Mouse (Mus musculus): ENCODE results near the gene Sh3bp4. TPM values are rescaled to one million over a fixed set of nuclear protein-coding genes. Genes with fewer than 3 reads are reported as not detected.
A peak's percentile ranks its signal among the peaks of the same experiment; 100 is the strongest.

The Sh3bp4 gene
- polyA plus RNA-seq, 1 experiment, result 16.3 TPM

DNA sequence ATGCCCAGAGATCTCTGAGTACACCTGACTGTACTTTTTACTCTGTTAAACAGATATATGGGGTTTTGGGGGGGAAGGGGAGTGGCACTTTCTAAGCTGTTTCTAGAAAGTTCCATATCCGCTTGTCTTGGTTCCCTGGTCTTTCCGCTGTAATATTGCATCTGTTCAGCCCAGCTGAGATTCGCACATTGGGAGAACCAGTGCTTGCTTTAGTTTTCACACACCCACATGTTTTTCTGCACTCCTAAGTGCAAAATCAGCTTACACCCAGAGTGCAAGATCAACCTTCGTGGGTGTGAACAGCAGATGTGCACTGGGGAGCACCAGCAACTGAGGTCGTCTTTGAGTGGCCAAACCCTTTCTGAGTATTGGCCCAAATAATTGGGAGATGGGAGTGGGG, 94.1 kb downstream of the Sh3bp4 start:
- WGBS, result 77% methylated on average over 5 of the region's 5 CpGs
- no peak for DNase-seq (ENCODE audit: low read depth, low spot score)

DNA sequence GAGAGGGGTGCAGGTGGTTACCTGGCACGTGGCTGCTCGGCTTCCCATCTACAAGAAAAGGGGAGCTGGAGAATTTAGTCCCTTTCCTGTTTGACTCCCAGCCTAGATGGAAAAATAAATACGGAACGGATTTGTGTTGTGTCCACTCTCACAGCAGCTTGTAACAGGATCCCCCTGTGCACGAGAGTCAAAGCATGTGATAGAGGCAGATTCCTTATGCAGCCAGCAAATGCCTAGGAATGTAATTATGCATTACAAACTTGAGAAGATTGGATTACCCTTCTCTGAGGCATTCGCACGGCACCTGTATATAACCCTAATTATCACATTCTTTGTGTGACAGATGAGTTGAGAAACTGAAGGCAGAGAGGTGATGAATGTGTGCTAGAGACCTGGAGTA, 94.5 kb downstream of the Sh3bp4 start:
- no peak for DNase-seq (ENCODE audit: low read depth, low spot score)
- 47% methylated on average over 7 of the region's 7 CpGs for WGBS

DNA sequence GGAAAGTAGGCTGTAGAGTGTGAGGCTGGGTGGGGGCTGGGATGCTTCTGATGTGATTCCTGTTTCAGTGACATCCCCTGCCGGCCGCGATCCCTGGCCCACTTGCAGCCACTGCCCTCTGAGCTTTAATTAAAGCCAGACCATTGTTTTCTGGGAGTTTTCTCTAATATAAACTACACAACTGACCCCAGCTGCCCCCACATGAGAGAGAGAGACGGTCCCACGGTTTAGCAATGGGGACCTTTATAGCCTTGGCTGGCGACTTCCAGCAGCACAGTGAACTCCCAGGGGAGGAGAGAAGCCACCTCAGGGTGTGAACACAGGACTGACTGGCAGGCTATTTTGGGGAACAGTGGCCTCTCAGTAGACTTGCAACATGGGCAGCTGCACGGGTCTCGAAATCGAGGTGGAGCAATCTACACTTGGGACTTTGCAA, 96.6 kb downstream of the Sh3bp4 start:
- no peak for DNase-seq (ENCODE audit: low read depth, low spot score)
- 69% methylated on average over 9 of the region's 9 CpGs for WGBS

DNA sequence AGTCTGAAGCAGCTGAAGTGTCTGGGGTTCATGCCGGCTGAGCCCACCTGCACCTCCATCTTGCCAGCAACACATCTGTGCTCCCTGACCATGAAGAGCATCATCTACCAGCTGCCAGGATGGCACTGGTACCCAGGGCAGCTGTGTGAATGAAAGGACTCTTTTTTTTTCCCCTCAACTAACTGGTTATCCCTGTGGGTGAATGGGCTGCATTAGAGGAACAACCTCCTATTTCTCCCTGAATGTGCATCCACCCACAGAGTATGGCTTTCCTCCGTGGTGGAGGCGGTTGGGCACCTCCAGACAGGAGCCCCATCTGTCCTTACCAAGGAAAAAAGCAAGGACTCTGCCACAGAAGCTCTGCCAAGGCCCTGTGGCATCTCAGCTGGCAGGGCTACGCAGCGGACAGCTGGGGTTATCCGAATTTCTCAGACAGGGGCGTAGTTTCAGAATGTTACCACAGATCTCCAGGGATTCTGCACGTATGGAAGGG, 101.1 kb downstream of the Sh3bp4 start:
- WGBS, result 90% methylated on average over 8 of the region's 8 CpGs
- no peak for DNase-seq (ENCODE audit: low read depth, low spot score)

DNA sequence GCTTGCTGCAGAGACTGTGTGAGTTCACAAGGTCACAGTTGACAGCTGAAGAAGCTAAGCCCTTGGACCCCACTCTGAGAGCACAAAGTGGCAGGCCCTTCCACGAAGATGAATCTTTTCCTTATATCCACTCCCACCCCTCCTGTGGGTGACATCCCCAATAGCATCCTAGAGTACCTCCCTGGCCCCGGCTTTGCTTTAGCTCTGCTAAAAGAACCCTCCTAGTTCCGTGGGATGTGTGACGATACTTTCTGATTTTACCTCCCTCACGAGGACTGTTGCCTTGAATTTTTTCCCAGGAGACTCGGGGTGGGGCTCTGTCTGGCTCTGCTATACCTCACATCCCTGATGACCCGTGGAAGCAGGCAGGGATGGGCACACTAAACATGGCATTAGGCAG, 104.4 kb downstream of the Sh3bp4 start:
- no peak for DNase-seq (ENCODE audit: low read depth, low spot score)
- WGBS, result 60% methylated on average over 7 of the region's 7 CpGs

DNA sequence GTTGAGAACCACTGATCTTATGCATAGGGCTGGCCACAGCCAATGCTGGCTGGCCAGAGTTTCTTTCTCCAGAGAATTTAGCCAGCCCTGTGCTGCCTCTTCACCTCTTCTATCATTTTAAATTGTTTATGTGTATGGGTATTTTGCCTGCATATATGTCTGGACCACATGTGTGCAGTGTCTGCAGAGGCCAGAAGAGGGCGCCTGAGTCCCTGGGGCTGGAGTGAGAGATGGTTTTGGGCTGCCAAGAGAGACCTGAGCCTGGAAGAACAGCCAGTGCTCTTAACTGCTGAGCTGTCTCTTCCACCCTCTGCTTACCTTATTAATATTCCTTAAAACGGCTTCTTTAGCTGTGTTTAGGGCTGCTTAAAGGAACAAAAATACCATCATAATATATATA, 105.1 kb downstream of the Sh3bp4 start:
- DNase-seq (ENCODE audit: low read depth, low spot score), result no peak
- whole genome bisulfite sequencing, result 57% methylated on average over 2 of the region's 2 CpGs

DNA sequence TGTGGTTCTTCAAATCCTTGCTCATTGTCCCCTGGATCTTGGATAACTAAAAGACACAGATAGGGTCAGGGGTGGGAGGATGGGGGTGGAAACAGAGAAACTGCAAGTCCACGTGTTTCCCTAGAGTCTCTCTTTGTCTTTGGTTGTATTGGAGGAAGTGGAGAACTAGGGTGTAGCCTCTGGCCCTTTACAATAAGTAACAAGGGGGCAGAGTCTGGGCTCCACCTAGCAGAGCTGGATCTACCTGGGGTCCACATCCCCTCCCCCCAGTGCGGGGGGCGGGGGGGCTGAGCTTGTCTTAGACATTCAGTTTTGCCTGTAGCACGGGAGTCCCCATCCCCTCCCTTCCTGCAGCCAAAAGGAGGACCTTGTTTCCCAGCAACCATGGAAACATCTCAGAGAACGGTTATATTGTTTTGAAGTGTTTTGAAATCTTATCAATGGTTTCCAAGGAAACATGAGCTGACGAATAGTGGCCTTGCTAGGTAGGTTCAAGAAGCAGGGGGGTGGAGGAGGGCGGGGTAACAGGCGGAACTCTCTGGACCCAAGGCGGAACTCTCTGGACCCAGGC, 113.1 kb downstream of the Sh3bp4 start:
- 4% methylated on average over 9 of the region's 9 CpGs for WGBS
- peak; percentile 85 for DNase-seq (ENCODE audit: low read depth, low spot score)

DNA sequence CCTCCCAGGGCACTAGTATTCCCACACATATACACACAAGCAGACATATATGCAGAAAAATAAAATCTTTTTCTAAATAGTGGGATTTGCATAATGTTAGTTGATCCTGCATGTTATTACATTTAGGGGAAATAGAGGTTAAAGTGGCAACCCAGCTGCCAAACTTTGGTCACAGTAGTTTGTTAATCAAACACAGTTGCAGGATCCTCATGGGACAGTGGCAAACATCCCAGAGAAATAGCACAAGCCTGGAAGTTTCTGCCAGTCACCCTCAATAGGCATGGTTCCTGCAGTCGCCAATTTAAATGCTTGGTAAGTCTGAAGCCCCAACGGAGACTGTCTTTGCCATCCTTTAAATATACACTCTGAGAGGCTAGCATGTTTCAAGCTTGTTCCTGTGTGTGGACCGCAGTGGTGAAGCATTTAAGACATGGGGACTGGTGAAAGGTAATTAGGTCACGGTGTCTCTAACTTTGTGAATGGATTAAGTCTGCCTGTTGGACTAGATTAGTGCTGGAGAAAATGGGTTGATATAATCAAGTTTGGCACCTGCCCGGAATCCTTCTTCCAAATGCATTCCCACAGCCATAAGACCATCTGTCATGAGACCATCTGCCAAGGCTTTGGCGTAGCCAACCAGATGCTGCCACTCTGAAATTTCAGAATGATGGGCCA, 114.0 kb downstream of the Sh3bp4 start:
- no peak for DNase-seq (ENCODE audit: low read depth, low spot score)
- WGBS, result 81% methylated on average over 6 of the region's 6 CpGs

DNA sequence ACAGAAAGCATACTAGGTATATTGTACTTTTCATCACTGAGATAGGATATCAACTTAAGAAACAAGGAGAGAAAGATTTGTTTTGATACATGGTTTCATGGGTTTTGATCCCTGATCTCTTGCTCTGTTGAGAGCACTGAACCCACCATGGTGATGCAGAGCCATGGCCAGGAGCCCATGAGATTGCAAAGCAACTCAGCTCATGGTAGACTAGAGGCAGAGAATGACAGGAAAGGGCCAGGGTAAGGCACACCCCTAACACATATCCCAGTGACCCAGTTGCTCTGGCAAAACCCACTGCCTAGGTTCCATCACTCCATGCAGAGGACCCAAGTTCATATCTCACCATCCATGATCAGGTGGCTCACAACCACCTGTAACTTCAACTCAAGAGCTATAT, 114.6 kb downstream of the Sh3bp4 start:
- DNase-seq (ENCODE audit: low read depth, low spot score), result no peak

DNA sequence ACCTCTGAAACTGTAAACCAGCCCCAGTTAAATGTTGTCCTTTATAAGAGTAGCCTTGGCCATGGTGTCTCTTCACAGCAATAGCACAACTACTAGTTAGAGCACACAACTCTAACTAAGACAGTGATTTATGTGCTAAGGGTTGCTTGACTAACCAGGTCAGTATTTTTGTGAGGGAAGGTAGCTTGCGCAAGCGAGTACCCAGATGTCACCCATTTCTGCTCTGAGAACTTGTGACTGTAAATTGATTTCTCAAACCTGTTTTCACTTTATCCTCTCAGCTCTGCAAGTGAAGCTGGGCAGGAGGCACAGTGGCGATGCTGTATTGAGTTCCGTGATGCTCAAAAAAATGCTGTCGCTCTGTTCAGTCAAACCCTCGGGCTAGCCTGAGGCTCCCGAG, 117.2 kb downstream of the Sh3bp4 start:
- 93% methylated on average over 7 of the region's 7 CpGs for WGBS

DNA sequence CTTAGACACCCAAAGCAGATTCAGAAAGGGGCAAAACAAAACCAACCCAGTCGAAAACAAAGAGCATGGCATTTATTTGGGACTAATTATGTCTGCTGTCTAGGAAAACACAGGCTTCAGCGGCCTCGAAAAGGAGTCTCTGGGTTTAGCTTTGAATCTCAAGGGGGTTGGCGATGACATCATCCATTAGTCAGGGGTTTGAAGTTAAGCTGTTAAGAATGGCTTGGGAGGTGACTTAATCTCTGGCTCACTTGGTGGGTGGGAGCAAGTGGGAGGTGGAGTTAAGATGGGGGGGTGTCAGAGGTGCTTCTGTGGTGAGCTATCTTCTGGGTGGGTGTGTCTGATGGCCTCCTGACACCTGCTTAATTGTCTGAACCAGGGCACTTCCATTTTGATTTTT, 117.9 kb downstream of the Sh3bp4 start:
- WGBS, result 72% methylated on average over 4 of the region's 4 CpGs
- no peak for DNase-seq (ENCODE audit: low read depth, low spot score)

More for the DNA sequence above, 117.2 kb downstream of the Sh3bp4 start:
- no peak for DNase-seq (ENCODE audit: low read depth, low spot score)

DNA sequence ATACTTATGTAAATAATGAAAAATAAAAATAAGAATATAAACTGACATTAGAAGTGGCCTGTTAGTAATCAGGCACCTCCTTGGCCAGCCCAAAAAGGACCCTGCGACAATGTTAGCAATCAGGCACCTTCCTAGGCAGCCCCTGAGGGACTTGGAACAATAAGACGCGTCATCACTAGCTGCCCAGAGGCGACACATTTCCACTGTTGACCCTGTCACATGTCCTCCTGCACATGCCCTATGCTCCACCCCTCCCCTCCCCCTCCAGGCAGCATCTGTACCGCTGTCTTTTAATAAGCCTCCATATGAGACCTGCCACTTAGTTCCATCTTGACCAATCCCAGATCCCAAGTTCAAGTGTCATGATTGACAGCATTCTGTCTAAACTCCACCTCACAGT, 119.0 kb downstream of the Sh3bp4 start:
- WGBS, result 75% methylated on average over 5 of the region's 5 CpGs

DNA sequence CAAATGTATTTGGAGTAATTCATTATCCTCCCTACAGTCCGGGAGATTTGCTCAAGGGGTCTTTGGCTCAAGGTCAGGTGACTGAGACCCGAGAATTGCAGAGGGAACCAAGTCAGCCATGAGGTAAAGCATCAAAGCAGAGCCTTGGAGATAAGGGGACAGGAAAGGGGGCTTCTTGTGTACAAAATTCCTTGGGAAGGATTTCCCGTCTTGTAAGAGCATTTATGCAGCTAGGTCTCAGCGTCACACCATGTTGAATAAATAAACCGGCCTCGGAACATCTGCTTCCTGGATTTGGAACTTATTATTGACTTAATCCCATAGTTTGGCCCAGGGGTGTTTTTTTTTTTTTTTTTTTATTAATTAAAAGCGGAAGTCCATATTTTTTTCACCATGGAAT, 120.4 kb downstream of the Sh3bp4 start:
- 37% methylated on average over 7 of the region's 7 CpGs for whole genome bisulfite sequencing
- no peak for DNase-seq (ENCODE audit: low read depth, low spot score)

More for the DNA sequence above, 119.0 kb downstream of the Sh3bp4 start:
- no peak for DNase-seq (ENCODE audit: low read depth, low spot score)

DNA sequence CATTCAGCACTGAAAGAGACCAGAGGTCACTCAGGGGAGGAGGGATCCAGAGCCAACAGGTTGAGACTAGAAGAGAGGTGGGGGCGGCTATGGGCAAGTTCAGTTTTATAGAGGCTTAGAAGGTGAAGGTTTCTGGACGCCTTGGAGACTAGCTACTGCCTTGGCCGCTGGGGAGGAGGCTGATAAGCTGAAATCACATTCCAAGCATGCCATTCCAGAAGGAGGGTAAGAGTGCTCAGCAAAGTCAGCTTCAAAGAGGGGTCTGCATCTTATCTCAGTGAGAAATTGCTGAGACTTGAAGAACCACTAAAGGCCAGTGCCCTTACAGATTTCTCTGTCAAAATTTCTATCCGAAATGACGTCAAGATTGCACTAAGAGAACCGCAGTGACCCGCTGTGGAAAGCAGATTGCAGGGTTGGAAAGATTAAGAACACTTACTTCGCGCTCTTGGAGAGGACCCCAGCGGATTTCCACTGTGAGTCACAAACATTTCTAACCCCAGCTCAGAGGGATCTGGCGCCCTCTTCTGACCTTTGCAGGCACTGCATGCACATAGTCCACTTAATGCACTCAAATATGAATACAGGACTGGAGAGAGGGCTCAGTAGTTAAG, 121.0 kb downstream of the Sh3bp4 start:
- WGBS, result 17% methylated on average over 11 of the region's 11 CpGs

DNA sequence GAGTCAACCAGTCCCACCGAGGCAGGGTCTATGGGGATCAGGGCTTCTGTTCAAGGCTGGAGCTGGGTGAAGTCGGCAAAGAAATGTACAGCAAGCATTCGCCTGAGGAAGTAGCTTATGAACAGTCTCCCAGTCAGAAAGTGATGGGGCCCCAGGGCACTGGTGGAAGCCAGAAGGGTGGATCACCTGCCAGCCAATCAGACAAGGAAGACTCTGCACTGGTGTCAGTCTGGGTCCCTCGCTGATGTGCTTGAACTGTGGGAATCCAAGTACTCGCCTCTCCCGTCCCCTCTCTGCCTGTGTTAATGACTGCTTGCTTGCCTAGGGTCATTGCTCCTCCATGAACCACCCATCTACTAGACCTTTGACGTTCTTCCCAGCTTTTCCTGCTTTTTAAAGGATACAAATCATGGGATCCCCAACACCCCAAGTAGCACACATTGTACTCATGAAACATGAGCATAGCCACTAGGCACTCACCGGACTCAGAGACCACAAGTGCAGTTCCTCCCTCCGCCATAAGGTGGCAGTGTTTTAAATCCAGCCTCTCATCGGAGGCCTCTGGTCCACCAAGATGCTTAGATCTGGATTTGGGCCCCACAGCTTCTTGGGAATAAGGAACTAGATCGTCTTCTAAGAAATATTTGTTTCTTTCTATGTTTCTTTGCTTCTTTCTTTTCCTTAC, 122.5 kb downstream of the Sh3bp4 start:
- WGBS, result 69% methylated on average over 11 of the region's 11 CpGs
- peak; percentile 31 for DNase-seq (ENCODE audit: low read depth, low spot score)

More for the DNA sequence above, 121.0 kb downstream of the Sh3bp4 start:
- DNase-seq (ENCODE audit: low read depth, low spot score), result peak; percentile 37

DNA sequence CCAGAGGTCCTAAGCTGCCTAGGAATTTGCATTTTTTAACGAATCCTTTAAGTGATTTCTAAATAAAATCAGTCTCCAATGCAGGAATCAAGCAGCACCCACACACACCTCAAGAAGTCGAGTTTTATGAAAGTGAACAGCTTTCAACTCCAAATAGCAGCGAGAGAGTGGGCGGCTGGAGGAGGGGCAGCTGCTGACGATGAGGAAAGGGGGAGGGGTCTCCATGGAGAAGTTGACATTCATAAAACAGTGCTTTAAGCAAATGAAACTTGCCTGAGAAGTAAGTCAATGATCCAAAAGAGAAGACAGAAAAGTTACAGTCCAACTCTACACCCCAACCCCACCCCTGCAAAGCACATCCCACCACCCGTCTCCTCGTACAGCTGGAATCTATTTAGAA, 123.4 kb downstream of the Sh3bp4 start:
- WGBS, result 79% methylated on average over 7 of the region's 7 CpGs
- no peak for DNase-seq (ENCODE audit: low read depth, low spot score)

DNA sequence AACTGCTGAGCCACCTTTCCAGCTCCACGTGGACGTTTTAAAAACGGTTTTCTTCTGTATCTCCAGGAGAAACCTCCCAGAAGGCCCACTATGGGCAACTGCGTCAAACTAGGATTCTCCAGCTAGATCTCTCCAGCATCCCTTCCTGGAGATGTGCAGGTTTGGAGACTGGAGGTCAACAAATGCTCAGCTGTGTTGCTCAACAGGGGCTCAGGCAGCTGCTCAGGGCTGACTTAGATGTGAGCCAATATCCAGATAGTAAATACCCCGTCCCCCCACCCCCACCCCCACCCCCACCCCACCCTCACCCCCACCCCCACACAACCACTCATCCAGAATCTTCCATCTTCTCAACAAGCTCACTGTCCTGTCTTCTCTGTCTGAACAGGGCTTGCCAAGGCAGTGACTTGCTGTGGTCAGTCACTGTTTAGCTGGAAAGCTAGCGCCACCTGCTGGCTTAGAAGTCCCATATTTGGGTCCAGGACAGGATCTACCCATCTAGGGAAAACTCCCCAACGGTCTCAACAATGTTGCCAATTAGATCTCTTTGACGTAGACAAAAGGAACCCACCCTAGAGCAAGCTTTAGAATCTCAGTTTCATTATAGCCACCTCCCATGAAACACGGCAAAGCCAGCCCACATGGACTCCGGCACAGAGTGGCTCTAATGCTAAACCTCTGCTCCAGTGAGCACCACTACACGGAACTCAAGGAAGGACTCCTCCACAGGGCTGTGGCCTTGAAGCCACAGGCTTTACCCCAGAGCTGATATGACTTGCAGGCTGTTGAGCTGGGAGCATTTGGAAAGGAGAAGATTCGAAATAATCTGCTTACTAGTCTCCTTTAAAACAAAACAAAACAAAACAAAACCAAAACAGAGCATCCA, 125.9 kb downstream of the Sh3bp4 start:
- DNase-seq (ENCODE audit: low read depth, low spot score), result peak; percentile 54
- 46% methylated on average over 12 of the region's 12 CpGs for WGBS

All from large intestine, adult 2 months (tissue).